Mouse (Mus musculus) 3T3-L1 (cell line): ENCODE measurements around the gene Foxb2.

Experiments
- DNase-seq: peaks from one replicate; pipeline ENCODE4 v3.0.0-alpha.2; 2015; ENCODE audit warnings: low read depth, low spot score

Foxb2 gene

DNA sequence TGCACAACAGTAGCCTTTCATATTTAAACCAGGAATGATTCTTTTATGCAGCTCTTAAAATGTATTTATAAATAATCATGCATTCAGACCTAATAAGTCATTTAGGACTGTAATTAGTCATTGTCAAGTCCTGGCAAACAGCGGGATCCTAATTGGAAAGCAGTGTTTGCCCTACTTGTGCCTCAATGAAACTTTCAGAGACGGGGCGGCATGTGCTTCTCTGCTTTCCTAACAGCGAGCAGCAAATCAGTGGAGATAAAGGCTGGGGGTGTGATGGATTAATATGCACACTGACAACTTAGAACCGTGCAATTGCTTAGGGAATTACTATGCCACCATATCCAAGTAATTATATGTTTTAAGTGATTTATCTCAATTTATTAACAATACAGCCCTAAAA lies 48.4 kb downstream of the Foxb2 start:
- no peak for DNase-seq
